Mouse (Mus musculus): ENCODE data around the gene Efcab6. TPM values are rescaled to one million over a fixed set of nuclear protein-coding genes. Genes with fewer than 3 reads are reported as not detected.

Gene Efcab6
- polyA plus RNA-seq, 1 experiment from 2014 or later, result not detected

- 69% methylated on average over 8 of the region's 8 CpGs for WGBS
- no peaks in the 10 kb centered on the region for H3K27me3 ChIP-seq (replicated peaks; ENCODE audit: control insufficient read depth, insufficient read depth, low read length)
- no peak overlapping the region for H3K9ac ChIP-seq (ENCODE audit: low read depth, low read length)
- H3K36me3 ChIP-seq (ENCODE audit: control insufficient read depth, insufficient read depth), result no peaks in the 10 kb centered on the region
- no peaks in the 10 kb centered on the region for H3K4me1 ChIP-seq (replicated peaks; ENCODE audit: control insufficient read depth, insufficient read depth, low read length)
- ATAC-seq, result no peak
- no peak for TF ChIP-seq CTCF (IDR thresholded peaks at IDR 0.05; ENCODE audit: low read depth)
- no peaks in the 10 kb centered on the region for H3K9me3 ChIP-seq (ENCODE audit: control insufficient read depth)
- H3K4me2 ChIP-seq (replicated peaks; ENCODE audit: low read depth), result no peak overlapping the region
- H3K27ac ChIP-seq (ENCODE audit: low read depth, low read length), result no peak overlapping the region
- H3K4me3 ChIP-seq (ENCODE audit: low read depth, low read length), result no peak overlapping the region
These were observed 109.1 kb downstream of the Efcab6 start for GRCm38 (mm10) chr15:83955948-83956707.

- WGBS, result 53% methylated on average over 16 of the region's 16 CpGs
- H3K27me3 ChIP-seq (replicated peaks; ENCODE audit: control insufficient read depth, insufficient read depth, low read length), result no peaks in the 10 kb centered on the region
- H3K27ac ChIP-seq (ENCODE audit: low read depth, low read length), result no peak overlapping the region
- no peak overlapping the region for H3K9ac ChIP-seq (ENCODE audit: low read depth, low read length)
- H3K36me3 ChIP-seq (ENCODE audit: control insufficient read depth, insufficient read depth), result no peaks in the 10 kb centered on the region
- no peak for TF ChIP-seq CTCF (IDR thresholded peaks at IDR 0.05; ENCODE audit: low read depth)
- H3K4me1 ChIP-seq (replicated peaks; ENCODE audit: control insufficient read depth, insufficient read depth, low read length), result no peaks in the 10 kb centered on the region
- no peak overlapping the region for H3K4me3 ChIP-seq (ENCODE audit: low read depth, low read length)
- no peak for ATAC-seq
- no peak overlapping the region for H3K4me2 ChIP-seq (replicated peaks; ENCODE audit: low read depth)
- no peaks in the 10 kb centered on the region for H3K9me3 ChIP-seq (ENCODE audit: control insufficient read depth)
These were observed 115.3 kb downstream of the Efcab6 start for GRCm38 (mm10) chr15:83949729-83950491.

- H3K9ac ChIP-seq (ENCODE audit: low read depth, low read length), result no peak overlapping the region
- H3K4me3 ChIP-seq (ENCODE audit: low read depth, low read length), result no peak overlapping the region
- peak; percentile 31 for TF ChIP-seq CTCF (IDR thresholded peaks at IDR 0.05; ENCODE audit: low read depth)
- no peak for ATAC-seq
- 27% methylated on average over 5 of the region's 5 CpGs for WGBS
- H3K9me3 ChIP-seq (ENCODE audit: control insufficient read depth), result no peaks in the 10 kb centered on the region
- no peaks in the 10 kb centered on the region for H3K4me1 ChIP-seq (replicated peaks; ENCODE audit: control insufficient read depth, insufficient read depth, low read length)
- H3K36me3 ChIP-seq (ENCODE audit: control insufficient read depth, insufficient read depth), result no peaks in the 10 kb centered on the region
- no peaks in the 10 kb centered on the region for H3K27me3 ChIP-seq (replicated peaks; ENCODE audit: control insufficient read depth, insufficient read depth, low read length)
- H3K27ac ChIP-seq (ENCODE audit: low read depth, low read length), result no peak overlapping the region
- H3K4me2 ChIP-seq (replicated peaks; ENCODE audit: low read depth), result no peak overlapping the region
These were observed 125.5 kb downstream of the Efcab6 start for GRCm38 (mm10) chr15:83939703-83940102.

- H3K4me3 ChIP-seq (ENCODE audit: low read depth, low read length), result no peak overlapping the region
- no peak overlapping the region for H3K27ac ChIP-seq (ENCODE audit: low read depth, low read length)
- TF ChIP-seq CTCF (IDR thresholded peaks at IDR 0.05; ENCODE audit: low read depth), result no peak
- no peak overlapping the region for H3K9ac ChIP-seq (ENCODE audit: low read depth, low read length)
- no peaks in the 10 kb centered on the region for H3K9me3 ChIP-seq (ENCODE audit: control insufficient read depth)
- H3K27me3 ChIP-seq (replicated peaks; ENCODE audit: control insufficient read depth, insufficient read depth, low read length), result no peaks in the 10 kb centered on the region
- 82% methylated on average over 2 of the region's 2 CpGs for whole genome bisulfite sequencing
- no peaks in the 10 kb centered on the region for H3K4me1 ChIP-seq (replicated peaks; ENCODE audit: control insufficient read depth, insufficient read depth, low read length)
- H3K36me3 ChIP-seq (ENCODE audit: control insufficient read depth, insufficient read depth), result no peaks in the 10 kb centered on the region
- H3K4me2 ChIP-seq (replicated peaks; ENCODE audit: low read depth), result no peak overlapping the region
- no peak for ATAC-seq
These were observed 126.7 kb downstream of the Efcab6 start for GRCm38 (mm10) chr15:83938466-83938865.

- 85% methylated on average over 4 of the region's 4 CpGs for WGBS
- Histone ChIP-seq H3K27me3 (replicated peaks; ENCODE audit: control insufficient read depth, insufficient read depth, low read length) (no peaks in the 10 kb centered on the region), H3K9ac (ENCODE audit: low read depth, low read length) (no peak overlapping the region), H3K36me3 (ENCODE audit: control insufficient read depth, insufficient read depth) (no peaks in the 10 kb centered on the region), H3K9me3 (ENCODE audit: control insufficient read depth) (no peaks in the 10 kb centered on the region), H3K4me3 (ENCODE audit: low read depth, low read length) (no peak overlapping the region), H3K4me2 (replicated peaks; ENCODE audit: low read depth) (no peak overlapping the region), H3K4me1 (replicated peaks; ENCODE audit: control insufficient read depth, insufficient read depth, low read length) (no peaks in the 10 kb centered on the region), H3K27ac (ENCODE audit: low read depth, low read length) (no peak overlapping the region)
- no peak for TF ChIP-seq CTCF (IDR thresholded peaks at IDR 0.05; ENCODE audit: low read depth)
- no peak for ATAC-seq
These were observed 128.7 kb downstream of the Efcab6 start for GRCm38 (mm10) chr15:83936506-83936905.

GRCm38 (mm10) chr15:83934816-83935215 is 130.4 kb downstream of the Efcab6 start:
- Histone ChIP-seq H3K4me3 (ENCODE audit: low read depth, low read length) (no peak overlapping the region), H3K27ac (ENCODE audit: low read depth, low read length) (no peak overlapping the region), H3K9ac (ENCODE audit: low read depth, low read length) (no peak overlapping the region), H3K9me3 (ENCODE audit: control insufficient read depth) (no peaks in the 10 kb centered on the region), H3K4me2 (replicated peaks; ENCODE audit: low read depth) (no peak overlapping the region), H3K4me1 (replicated peaks; ENCODE audit: control insufficient read depth, insufficient read depth, low read length) (no peaks in the 10 kb centered on the region), H3K36me3 (ENCODE audit: control insufficient read depth, insufficient read depth) (no peaks in the 10 kb centered on the region), H3K27me3 (replicated peaks; ENCODE audit: control insufficient read depth, insufficient read depth, low read length) (no peaks in the 10 kb centered on the region)
- TF ChIP-seq CTCF (IDR thresholded peaks at IDR 0.05; ENCODE audit: low read depth), result no peak
- 50% methylated on average over 2 of the region's 2 CpGs for WGBS
- no peak for ATAC-seq

All from intestine, postnatal 0 days (tissue).